Mouse (Mus musculus): ENCODE results near the gene Tgfbr3. TPM values are rescaled to one million over a fixed set of nuclear protein-coding genes. Genes with fewer than 3 reads are reported as not detected.
A peak's percentile ranks its signal among the peaks of the same experiment; 100 is the strongest.
"Not testable (repeated sequence)": the region's sequence is repeated elsewhere in the genome, so short reads cannot be mapped to it uniquely, and the experiment has no call there.

The Tgfbr3 gene
- polyA plus RNA-seq, 1 experiment from 2014 or later, result 23.8 TPM

DNA sequence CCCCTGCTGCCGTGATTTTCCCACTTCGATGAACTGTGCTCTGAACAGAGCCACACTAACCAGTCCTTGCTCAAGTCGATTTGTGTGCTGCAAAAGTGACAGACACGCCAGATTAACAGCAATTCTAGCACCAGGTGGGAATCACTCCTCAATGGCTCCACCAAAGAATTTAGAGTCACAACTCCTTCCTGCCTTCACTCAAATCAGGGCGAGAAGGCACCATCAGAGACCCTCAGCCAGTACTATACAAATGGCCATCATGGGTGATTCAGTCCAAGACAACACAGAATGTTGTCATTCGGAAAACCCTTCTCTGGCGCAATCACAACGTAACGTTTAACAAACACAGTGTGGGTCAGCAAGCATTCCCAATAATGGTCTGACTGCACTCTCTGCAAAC, 60.4 kb downstream of the Tgfbr3 start:
- Histone ChIP-seq H3K27me3 (ENCODE audit: insufficient read depth, low read length) (no peaks in the 10 kb centered on the region), H3K9me3 (ENCODE audit: low read depth, low read length) (no peaks in the 10 kb centered on the region), H3K27ac (ENCODE audit: low read depth) (no peak overlapping the region), H3K4me1 (ENCODE audit: insufficient read depth) (peaks cover 7% of the 10 kb centered on the region; the same call in 1 of the 2 replicates), H3K36me3 (ENCODE audit: insufficient read depth) (peaks cover 5% of the 10 kb centered on the region; the same call in 1 of the 2 replicates), H3K4me2 (no peak overlapping the region), H3K9ac (no peak overlapping the region), H3K4me3 (ENCODE audit: low read depth, low read length) (no peak overlapping the region)
- TF ChIP-seq CTCF (IDR thresholded peaks at IDR 0.05; ENCODE audit: low read depth), result no peak
- no peak for ATAC-seq (ENCODE audit: insufficient read depth)
- 71% methylated on average over 9 of the region's 9 CpGs for WGBS
- no peak for DNase-seq

DNA sequence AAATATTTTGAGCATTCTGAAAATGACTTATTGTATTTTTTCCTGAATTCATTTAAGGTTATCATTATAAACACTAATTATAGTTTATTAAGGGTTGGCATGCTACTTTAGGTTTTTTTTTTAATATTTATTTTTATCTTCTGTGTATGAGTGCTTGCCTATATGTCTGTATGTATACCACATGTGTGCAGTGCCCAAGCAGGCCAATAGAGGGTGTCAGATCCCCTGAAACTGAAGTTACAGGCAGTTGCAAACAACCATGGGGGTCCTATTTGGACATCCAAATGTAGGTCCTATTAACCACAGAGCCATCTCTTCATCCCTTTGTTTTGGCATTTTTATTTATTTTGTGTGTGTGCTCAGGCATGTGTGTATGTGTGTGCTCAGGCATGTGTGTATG, 61.8 kb downstream of the Tgfbr3 start:
- Histone ChIP-seq H3K4me2 (no peak overlapping the region), H3K36me3 (ENCODE audit: insufficient read depth) (peaks cover 5% of the 10 kb centered on the region; the same call in 1 of the 2 replicates), H3K27ac (ENCODE audit: low read depth) (no peak overlapping the region), H3K9ac (no peak overlapping the region), H3K27me3 (ENCODE audit: insufficient read depth, low read length) (no peaks in the 10 kb centered on the region), H3K9me3 (ENCODE audit: low read depth, low read length) (no peaks in the 10 kb centered on the region), H3K4me3 (ENCODE audit: low read depth, low read length) (no peak overlapping the region), H3K4me1 (ENCODE audit: insufficient read depth) (peaks cover 6% of the 10 kb centered on the region)
- peak; percentile 21; the same call in 1 of the 2 replicates for TF ChIP-seq CTCF (IDR thresholded peaks at IDR 0.05; ENCODE audit: low read depth)
- no peak for ATAC-seq (ENCODE audit: insufficient read depth)
- no peak for DNase-seq

DNA sequence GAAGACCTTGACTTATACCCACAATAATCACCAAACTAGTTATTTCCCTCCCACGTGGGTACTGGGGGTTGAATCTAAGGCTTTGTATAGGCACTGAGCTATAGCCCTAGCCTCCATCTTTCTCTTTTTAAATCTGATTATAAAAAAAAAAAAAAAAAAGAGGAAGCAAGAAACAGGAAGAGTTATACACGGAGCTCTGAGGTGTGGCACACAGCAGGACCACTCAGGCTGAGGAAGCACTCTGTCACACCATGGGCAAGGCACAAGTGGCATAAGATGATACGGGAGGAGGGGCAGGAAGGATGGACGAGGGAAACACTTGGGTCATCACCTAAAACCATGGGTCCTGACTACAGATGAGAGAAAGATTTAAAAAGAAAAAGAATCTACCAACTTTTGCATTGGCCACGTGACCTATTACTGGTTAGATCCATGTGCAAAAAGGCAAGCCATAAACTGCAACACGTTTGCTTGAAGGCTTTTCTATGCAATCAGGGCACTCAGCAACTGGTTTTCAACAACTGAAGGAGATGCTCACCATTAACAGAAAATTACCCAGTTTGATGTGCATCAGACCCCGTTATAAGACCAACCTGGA, 64.5 kb downstream of the Tgfbr3 start:
- peaks cover 13% of the 10 kb centered on the region for H3K4me1 ChIP-seq (ENCODE audit: insufficient read depth)
- whole genome bisulfite sequencing, result 74% methylated on average over 7 of the region's 7 CpGs

DNA sequence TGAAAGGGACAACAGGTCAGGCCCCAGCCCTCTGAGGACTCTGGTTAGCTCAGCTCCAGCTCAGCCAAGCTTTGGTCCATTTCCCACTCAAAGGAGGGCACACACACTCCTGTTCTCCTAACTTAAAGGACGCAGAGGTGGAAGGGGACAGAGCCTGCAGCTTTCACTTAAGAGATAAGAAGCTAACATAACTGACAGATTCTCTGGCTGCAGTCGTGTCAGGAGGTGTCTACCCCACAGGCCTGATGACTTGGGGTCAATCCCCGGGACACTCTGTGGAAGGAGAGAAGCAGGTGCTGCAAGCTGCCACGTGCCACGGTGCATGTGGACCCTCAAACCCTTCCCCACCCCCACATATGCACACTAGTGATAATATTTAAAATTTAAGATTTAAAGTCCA, 65.3 kb downstream of the Tgfbr3 start:
- no peaks in the 10 kb centered on the region for H3K9me3 ChIP-seq (ENCODE audit: low read depth, low read length)
- TF ChIP-seq CTCF (IDR thresholded peaks at IDR 0.05; ENCODE audit: low read depth), result no peak
- H3K27me3 ChIP-seq (ENCODE audit: insufficient read depth, low read length), result no peaks in the 10 kb centered on the region
- ATAC-seq (ENCODE audit: insufficient read depth) (no peak), DNase-seq (no peak)
- H3K36me3 ChIP-seq (ENCODE audit: insufficient read depth), result peaks cover 5% of the 10 kb centered on the region; the same call in 1 of the 2 replicates
- H3K4me1 ChIP-seq (ENCODE audit: insufficient read depth), result peaks cover 13% of the 10 kb centered on the region
- no peak overlapping the region for H3K4me2 ChIP-seq
- WGBS, result 29% methylated on average over 5 of the region's 5 CpGs
- H3K4me3 ChIP-seq (ENCODE audit: low read depth, low read length), result no peak overlapping the region
- no peak overlapping the region for H3K9ac ChIP-seq
- no peak overlapping the region for H3K27ac ChIP-seq (ENCODE audit: low read depth)

More for the DNA sequence above, 64.5 kb downstream of the Tgfbr3 start:
- Histone ChIP-seq H3K4me3 (ENCODE audit: low read depth, low read length) (no peak overlapping the region), H3K27me3 (ENCODE audit: insufficient read depth, low read length) (no peaks in the 10 kb centered on the region), H3K9me3 (ENCODE audit: low read depth, low read length) (no peaks in the 10 kb centered on the region), H3K9ac (no peak overlapping the region), H3K36me3 (ENCODE audit: insufficient read depth) (peaks cover 5% of the 10 kb centered on the region; the same call in 1 of the 2 replicates), H3K27ac (ENCODE audit: low read depth) (no peak overlapping the region), H3K4me2 (no peak overlapping the region)
- ATAC-seq (ENCODE audit: insufficient read depth), result no peak
- TF ChIP-seq CTCF (IDR thresholded peaks at IDR 0.05; ENCODE audit: low read depth), result no peak
- no peak for DNase-seq

DNA sequence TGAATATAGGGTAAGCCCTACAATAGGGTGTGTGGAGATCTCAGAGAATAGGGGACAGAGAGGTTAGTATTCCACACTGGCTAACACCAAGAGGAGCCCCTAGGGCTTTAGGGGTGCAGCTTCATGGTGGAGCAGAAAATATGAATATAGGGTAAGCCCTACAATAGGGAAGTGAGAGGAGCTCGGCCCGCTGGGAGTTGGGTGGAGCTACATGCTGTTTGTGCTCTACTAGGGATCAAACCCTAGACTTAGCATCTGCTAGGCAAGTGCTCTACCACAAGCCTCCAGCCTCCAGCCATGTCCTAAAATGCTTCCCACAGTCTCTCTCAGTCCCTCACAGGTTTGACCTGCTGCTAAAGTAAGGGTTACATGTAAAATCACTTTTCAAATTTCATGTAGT, 65.9 kb downstream of the Tgfbr3 start:
- not testable (repeated sequence) for DNase-seq; H3K27me3 ChIP-seq (ENCODE audit: insufficient read depth, low read length); H3K4me2 ChIP-seq; H3K36me3 ChIP-seq (ENCODE audit: insufficient read depth); H3K4me3 ChIP-seq (ENCODE audit: low read depth, low read length); H3K9me3 ChIP-seq (ENCODE audit: low read depth, low read length); H3K9ac ChIP-seq; H3K27ac ChIP-seq (ENCODE audit: low read depth); ATAC-seq (ENCODE audit: insufficient read depth)
- H3K4me1 ChIP-seq (ENCODE audit: insufficient read depth), result peaks cover 13% of the 10 kb centered on the region
- WGBS, result 77% methylated on average over 2 of the region's 2 CpGs

DNA sequence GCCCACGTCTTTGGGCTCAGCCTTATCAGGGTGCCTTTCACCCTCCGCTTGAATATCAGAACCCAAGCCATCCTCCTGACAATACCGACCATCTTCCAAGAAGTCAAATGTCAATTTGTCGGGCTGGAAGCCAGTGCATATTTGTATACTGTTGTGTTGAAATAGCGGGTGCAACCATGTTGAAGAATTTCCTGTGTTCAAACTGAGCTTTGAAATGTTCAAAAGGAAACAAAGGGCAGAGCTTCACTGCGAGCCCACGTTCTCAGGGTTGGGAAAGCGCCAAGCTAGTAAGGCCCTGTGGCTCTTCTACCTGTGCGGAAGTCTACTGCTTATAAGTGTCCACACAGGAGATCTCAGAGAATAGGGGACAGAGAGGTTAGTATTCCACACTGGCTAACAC, 66.4 kb downstream of the Tgfbr3 start:
- ATAC-seq (ENCODE audit: insufficient read depth), result no peak; the same call in 1 of the 2 replicates
- H3K9me3 ChIP-seq (ENCODE audit: low read depth, low read length), result no peaks in the 10 kb centered on the region
- H3K4me3 ChIP-seq (ENCODE audit: low read depth, low read length), result no peak overlapping the region
- no peak overlapping the region for H3K9ac ChIP-seq
- no peaks in the 10 kb centered on the region for H3K27me3 ChIP-seq (ENCODE audit: insufficient read depth, low read length)
- 52% methylated on average over 9 of the region's 9 CpGs for WGBS
- H3K27ac ChIP-seq (ENCODE audit: low read depth), result peak overlapping the region; percentile 67; the same call in 1 of the 2 replicates
- H3K4me1 ChIP-seq (ENCODE audit: insufficient read depth), result peaks cover 13% of the 10 kb centered on the region
- TF ChIP-seq CTCF (IDR thresholded peaks at IDR 0.05; ENCODE audit: low read depth), result no peak
- DNase-seq, result peak; percentile 77
- peaks cover 5% of the 10 kb centered on the region; the same call in 1 of the 2 replicates for H3K36me3 ChIP-seq (ENCODE audit: insufficient read depth)
- no peak overlapping the region for H3K4me2 ChIP-seq

DNA sequence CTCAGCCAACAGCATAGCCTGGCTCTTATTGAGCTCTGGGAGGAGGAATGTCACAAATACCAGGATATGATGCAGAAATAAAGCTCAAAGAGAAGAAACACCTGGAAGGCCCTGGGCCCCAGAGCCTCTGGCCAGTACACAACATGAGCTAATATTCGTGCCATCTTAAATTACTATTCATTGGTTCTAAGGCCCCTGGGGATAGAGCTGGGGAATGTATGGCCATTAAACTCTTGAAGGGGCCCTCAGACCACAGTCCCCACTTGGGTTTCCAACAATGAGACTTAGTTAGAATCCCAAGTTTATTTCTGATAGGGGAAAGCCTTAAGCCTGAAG, 66.8 kb downstream of the Tgfbr3 start:
- WGBS, result 76% methylated on average over 1 of the region's 1 CpGs
- H3K4me1 ChIP-seq (ENCODE audit: insufficient read depth), result peaks cover 16% of the 10 kb centered on the region
- peak; percentile 16; the same call in 1 of the 2 replicates for ATAC-seq (ENCODE audit: insufficient read depth)

More for the DNA sequence above, 66.8 kb downstream of the Tgfbr3 start:
- no peak for DNase-seq
- Histone ChIP-seq H3K27ac (ENCODE audit: low read depth) (peak overlapping the region; percentile 67), H3K4me2 (no peak overlapping the region), H3K9ac (no peak overlapping the region), H3K4me3 (ENCODE audit: low read depth, low read length) (no peak overlapping the region), H3K9me3 (ENCODE audit: low read depth, low read length) (no peaks in the 10 kb centered on the region), H3K36me3 (ENCODE audit: insufficient read depth) (peaks cover under 1% of the 10 kb centered on the region; the same call in 1 of the 2 replicates), H3K27me3 (ENCODE audit: insufficient read depth, low read length) (no peaks in the 10 kb centered on the region)
- TF ChIP-seq CTCF (IDR thresholded peaks at IDR 0.05; ENCODE audit: low read depth), result no peak

Measured in lung, embryonic 14.5 days (tissue).